Mouse (Mus musculus) midbrain, embryonic 12.5 days (tissue): Measurements from ENCODE around the gene Emilin2. TPM values are rescaled to one million over a fixed set of nuclear protein-coding genes. Genes with fewer than 3 reads are reported as not detected.

Source experiments
- ATAC-seq: fragments of 200-750 bp; cut with Nextera tagmentation; 2 replicates; pipeline ENCODE4 v1.8.0; 2017; ENCODE audit warnings: low read depth, moderate TSS enrichment, moderate library complexity; ENCODE audit not compliant: low FRiP score
- H3K27ac ChIP-seq: fragments of 300-500 bp; sonication (generic); replicated peaks from 2 replicates; pipeline ENCODE4 v1.5.1; 2016; ENCODE audit warnings: mild to moderate bottlenecking
- H3K27me3 ChIP-seq: fragments of 300-500 bp; sonication (generic); 2 replicates; pipeline ENCODE4 v1.6.1; 2016; ENCODE audit warnings: mild to moderate bottlenecking
- H3K36me3 ChIP-seq: fragments of 300-500 bp; sonication (generic); 2 replicates; pipeline ENCODE4 v1.6.1; 2016
- H3K4me1 ChIP-seq: fragments of 300-500 bp; sonication (generic); 2 replicates; pipeline ENCODE4 v1.6.1; 2016
- H3K4me2 ChIP-seq: fragments of 300-500 bp; sonication (generic); replicated peaks from 2 replicates; pipeline ENCODE4 v1.6.1; 2016; ENCODE audit warnings: mild to moderate bottlenecking, moderate library complexity
- H3K4me3 ChIP-seq: fragments of 300-500 bp; sonication (generic); 2 replicates; pipeline ENCODE4 v1.5.1; 2016; ENCODE audit warnings: mild to moderate bottlenecking
- H3K9ac ChIP-seq: fragments of 300-500 bp; sonication (generic); replicated peaks from 2 replicates; pipeline ENCODE4 v1.6.1; 2016; ENCODE audit warnings: mild to moderate bottlenecking, moderate library complexity
- H3K9me3 ChIP-seq: fragments of 300-500 bp; sonication (generic); 2 replicates; pipeline ENCODE4 v1.6.1; 2016; ENCODE audit warnings: mild to moderate bottlenecking
- WGBS: fragments of 180-500 bp; shearing (Covaris S2); methylation state at CpG from one replicate; pipeline ENCODE4 v1.1.7; 2016; 5-methylcytosine and 5-hydroxymethylcytosine counted together
- polyA plus RNA-seq: library from polyadenylated mRNA; unstranded; fragments of >200 nt; fragmentation: Nextera tagmentation; extraction: Ambion mirVana; gene quantifications from 2 replicates; pipeline ENCODE4 v1.2.1, GENCODE M21; 2016

The Emilin2 gene
- polyA plus RNA-seq, 1 experiment from 2014 or later: 9.9 TPM

- no peaks in the 10 kb centered on the region for H3K4me1 ChIP-seq
- H3K27me3 ChIP-seq: no peaks in the 10 kb centered on the region
- H3K4me3 ChIP-seq: no peak overlapping the region
- 89% methylated on average over 6 of the region's 6 CpGs for WGBS
- H3K9ac ChIP-seq: no peak overlapping the region
- H3K9me3 ChIP-seq: no peaks in the 10 kb centered on the region
- no peak overlapping the region for H3K27ac ChIP-seq
- ATAC-seq: no peak
- H3K36me3 ChIP-seq: peaks cover 8% of the 10 kb centered on the region; the same call in 1 of the 2 replicates
- no peak overlapping the region for H3K4me2 ChIP-seq
These were observed 33.9 kb downstream of the Emilin2 start for GRCm38 (mm10) chr17:71277701-71278491.

DNA sequence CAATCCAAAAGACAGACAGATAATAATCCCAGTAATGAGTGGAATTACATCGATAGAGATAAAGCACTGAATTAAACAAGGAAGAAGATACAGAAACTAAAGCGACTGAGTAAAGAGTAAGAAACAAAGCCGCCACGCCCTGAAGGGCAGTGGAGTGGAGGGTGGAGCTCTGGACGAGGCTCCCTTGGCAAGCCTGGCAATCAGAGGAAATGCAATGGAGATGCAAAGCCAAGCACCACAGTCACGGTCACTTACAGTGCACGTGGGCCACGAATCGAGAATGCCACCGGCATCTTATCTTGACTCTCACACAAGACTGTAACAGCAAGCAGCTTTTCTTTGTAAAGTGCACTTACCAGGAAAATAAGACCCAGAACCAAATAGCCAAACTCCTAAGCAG, 35.0 kb downstream of the Emilin2 start:
- H3K4me2 ChIP-seq: no peak overlapping the region

DNA sequence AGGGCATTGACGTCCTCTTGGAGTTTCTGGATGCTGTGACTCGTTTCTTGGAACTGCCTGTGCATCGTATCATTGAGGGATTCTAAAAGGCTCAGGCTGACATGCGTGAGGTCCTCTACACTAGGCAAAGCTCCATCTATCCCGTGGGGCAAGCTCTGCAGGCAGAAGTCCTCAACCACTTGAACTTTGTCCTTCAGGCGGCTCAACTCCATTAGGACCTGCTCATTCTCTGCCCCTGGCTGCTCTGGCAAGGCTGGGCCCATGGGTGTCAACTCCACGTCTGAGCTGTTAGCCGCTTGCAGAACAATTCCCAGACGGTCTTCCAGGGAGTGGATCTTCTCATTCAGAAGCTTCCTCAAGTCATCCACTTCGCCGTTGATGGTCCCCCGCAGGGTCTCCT, 37.9 kb downstream of the Emilin2 start:
- no peak for ATAC-seq
- H3K4me2 ChIP-seq: no peak overlapping the region
- no peaks in the 10 kb centered on the region for H3K27me3 ChIP-seq
- H3K9me3 ChIP-seq: no peaks in the 10 kb centered on the region
- no peaks in the 10 kb centered on the region for H3K4me1 ChIP-seq
- peaks cover 8% of the 10 kb centered on the region; the same call in 1 of the 2 replicates for H3K36me3 ChIP-seq
- H3K4me3 ChIP-seq: no peak overlapping the region
- no peak overlapping the region for H3K9ac ChIP-seq
- WGBS: 94% methylated on average over 12 of the region's 12 CpGs
- no peak overlapping the region for H3K27ac ChIP-seq

More for the DNA sequence above, 35.0 kb downstream of the Emilin2 start:
- Histone ChIP-seq H3K27me3 (no peaks in the 10 kb centered on the region), H3K9ac (no peak overlapping the region), H3K4me1 (no peaks in the 10 kb centered on the region), H3K27ac (no peak overlapping the region), H3K4me3 (no peak overlapping the region), H3K9me3 (no peaks in the 10 kb centered on the region), H3K36me3 (peaks cover 8% of the 10 kb centered on the region; the same call in 1 of the 2 replicates)
- 89% methylated on average over 10 of the region's 10 CpGs for WGBS
- ATAC-seq: no peak

- peaks cover 7% of the 10 kb centered on the region; the same call in 1 of the 2 replicates for H3K4me1 ChIP-seq
- H3K36me3 ChIP-seq: no peaks in the 10 kb centered on the region
- H3K27ac ChIP-seq: no peak overlapping the region
- H3K4me2 ChIP-seq: no peak overlapping the region
- no peak overlapping the region for H3K4me3 ChIP-seq
- no peaks in the 10 kb centered on the region for H3K9me3 ChIP-seq
- no peaks in the 10 kb centered on the region for H3K27me3 ChIP-seq
- H3K9ac ChIP-seq: no peak overlapping the region
- ATAC-seq: no peak
- WGBS: 92% methylated on average over 3 of the region's 3 CpGs
These were observed 43.2 kb downstream of the Emilin2 start for GRCm38 (mm10) chr17:71268599-71268998.

DNA sequence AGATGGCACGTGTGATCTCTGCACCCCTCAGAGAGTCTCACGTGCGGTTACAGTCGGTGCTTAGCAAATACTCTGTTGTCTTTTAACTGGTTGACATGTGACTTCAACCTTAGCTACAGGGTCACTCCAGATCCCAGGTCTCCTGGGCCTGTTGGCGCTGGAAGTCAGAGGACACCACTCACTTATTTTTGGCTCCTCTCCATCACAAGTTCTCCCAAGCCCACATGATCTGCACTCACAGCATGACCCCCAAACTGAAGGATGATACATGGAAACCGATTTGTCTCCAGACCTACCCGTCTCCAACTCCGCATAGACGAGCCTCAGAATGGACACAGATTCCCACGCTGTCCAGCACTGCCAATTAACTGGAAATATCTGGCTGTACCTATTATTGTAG, 43.6 kb downstream of the Emilin2 start:
- Histone ChIP-seq H3K27ac (no peak overlapping the region), H3K36me3 (no peaks in the 10 kb centered on the region), H3K4me2 (no peak overlapping the region), H3K9ac (no peak overlapping the region), H3K27me3 (no peaks in the 10 kb centered on the region), H3K4me1 (peaks cover 7% of the 10 kb centered on the region; the same call in 1 of the 2 replicates), H3K9me3 (no peaks in the 10 kb centered on the region), H3K4me3 (no peak overlapping the region)
- no peak for ATAC-seq
- 87% methylated on average over 10 of the region's 10 CpGs for WGBS

- H3K9me3 ChIP-seq: no peaks in the 10 kb centered on the region
- no peak overlapping the region for H3K27ac ChIP-seq
- no peaks in the 10 kb centered on the region for H3K27me3 ChIP-seq
- H3K9ac ChIP-seq: no peak overlapping the region
- peaks cover 7% of the 10 kb centered on the region; the same call in 1 of the 2 replicates for H3K4me1 ChIP-seq
- WGBS: 87% methylated on average over 8 of the region's 8 CpGs
- H3K36me3 ChIP-seq: no peaks in the 10 kb centered on the region
- H3K4me3 ChIP-seq: no peak overlapping the region
- H3K4me2 ChIP-seq: no peak overlapping the region
- no peak for ATAC-seq
These were observed 44.4 kb downstream of the Emilin2 start for GRCm38 (mm10) chr17:71267374-71267773.

DNA sequence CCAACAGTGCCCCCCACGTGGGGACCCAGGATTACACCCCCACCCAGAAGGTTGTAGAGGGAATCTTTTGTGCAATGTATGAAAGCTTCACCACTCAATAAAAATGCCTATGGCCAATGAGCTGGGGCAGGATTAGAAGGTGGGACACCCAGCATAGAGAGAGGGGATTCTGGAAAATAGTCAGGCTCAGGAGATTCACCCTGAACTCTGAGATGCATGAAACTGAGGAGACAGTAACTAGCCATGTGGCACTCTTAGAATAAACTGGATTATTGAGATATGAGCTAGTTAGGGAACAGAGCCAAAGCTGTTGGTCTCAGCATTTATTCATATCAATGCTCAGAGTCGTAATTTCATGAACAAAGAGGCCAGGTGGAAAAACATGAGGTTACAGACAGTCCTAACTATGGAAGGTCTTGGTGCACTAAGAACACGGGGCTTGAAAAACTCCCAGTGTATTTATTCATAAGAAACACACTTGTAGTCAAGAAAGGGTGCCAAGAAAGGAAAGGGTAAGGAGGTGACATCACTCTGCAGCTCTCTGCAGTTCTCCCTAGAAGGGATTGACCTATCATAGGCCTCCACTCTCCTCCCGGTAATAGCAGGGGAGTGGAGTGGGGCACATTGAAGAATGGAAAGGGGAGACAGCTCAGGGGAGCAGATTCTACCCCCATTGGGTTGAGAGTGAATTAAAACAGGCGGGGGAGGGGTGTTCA, 46.3 kb downstream of the Emilin2 start:
- no peaks in the 10 kb centered on the region for H3K27me3 ChIP-seq
- H3K4me3 ChIP-seq: no peak overlapping the region
- H3K9ac ChIP-seq: no peak overlapping the region
- 81% methylated on average over 5 of the region's 5 CpGs for WGBS
- H3K27ac ChIP-seq: no peak overlapping the region
- H3K4me2 ChIP-seq: no peak overlapping the region
- no peak for ATAC-seq
- H3K36me3 ChIP-seq: no peaks in the 10 kb centered on the region
- no peaks in the 10 kb centered on the region for H3K9me3 ChIP-seq
- H3K4me1 ChIP-seq: peaks cover 7% of the 10 kb centered on the region; the same call in 1 of the 2 replicates

- Histone ChIP-seq H3K9ac (no peak overlapping the region), H3K4me3 (no peak overlapping the region), H3K4me2 (no peak overlapping the region), H3K27me3 (no peaks in the 10 kb centered on the region), H3K4me1 (peaks cover 7% of the 10 kb centered on the region; the same call in 1 of the 2 replicates), H3K9me3 (no peaks in the 10 kb centered on the region), H3K27ac (no peak overlapping the region), H3K36me3 (no peaks in the 10 kb centered on the region)
- 78% methylated on average over 4 of the region's 4 CpGs for WGBS
- no peak for ATAC-seq
These were observed 47.0 kb downstream of the Emilin2 start for GRCm38 (mm10) chr17:71264739-71265138.

- Histone ChIP-seq H3K36me3 (no peaks in the 10 kb centered on the region), H3K27ac (no peak overlapping the region), H3K4me3 (no peak overlapping the region), H3K27me3 (no peaks in the 10 kb centered on the region), H3K4me1 (peaks cover 7% of the 10 kb centered on the region; the same call in 1 of the 2 replicates), H3K4me2 (no peak overlapping the region), H3K9ac (no peak overlapping the region), H3K9me3 (no peaks in the 10 kb centered on the region)
- ATAC-seq: no peak
- WGBS: 82% methylated on average over 6 of the region's 6 CpGs
These were observed 48.6 kb downstream of the Emilin2 start for GRCm38 (mm10) chr17:71263136-71263535.

GRCm38 (mm10) chr17:71260658-71261057, 51.1 kb downstream of the Emilin2 start:
- WGBS: 39% methylated on average over 3 of the region's 3 CpGs
- no peak overlapping the region for H3K9ac ChIP-seq
- H3K4me2 ChIP-seq: no peak overlapping the region
- no peaks in the 10 kb centered on the region for H3K36me3 ChIP-seq
- no peak overlapping the region for H3K4me3 ChIP-seq
- no peaks in the 10 kb centered on the region for H3K27me3 ChIP-seq
- peaks cover under 1% of the 10 kb centered on the region; the same call in 1 of the 2 replicates for H3K4me1 ChIP-seq
- H3K27ac ChIP-seq: no peak overlapping the region
- no peak for ATAC-seq
- H3K9me3 ChIP-seq: no peaks in the 10 kb centered on the region

DNA sequence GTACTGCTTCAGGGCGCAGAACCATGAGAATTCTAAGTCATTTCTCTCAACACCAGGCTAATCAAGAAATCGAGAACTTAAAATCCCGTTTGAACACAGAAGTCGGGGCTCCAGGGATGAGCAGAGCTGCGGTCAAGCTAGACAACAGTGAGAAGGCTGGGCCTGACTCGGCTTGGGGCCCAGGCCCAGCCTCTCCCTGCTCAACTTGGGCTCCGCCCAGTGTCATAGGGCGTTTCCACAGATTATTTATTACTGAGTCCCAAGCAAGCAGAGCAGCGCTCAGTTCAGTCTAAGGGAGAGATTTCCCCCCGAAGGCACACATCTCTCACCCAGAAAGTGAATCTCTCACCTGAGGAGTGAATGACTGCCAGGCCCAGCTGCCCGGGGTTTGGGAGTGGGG, 52.1 kb downstream of the Emilin2 start:
- Histone ChIP-seq H3K36me3 (no peaks in the 10 kb centered on the region), H3K9ac (no peak overlapping the region), H3K27ac (no peak overlapping the region), H3K4me3 (no peak overlapping the region), H3K4me2 (no peak overlapping the region), H3K27me3 (no peaks in the 10 kb centered on the region), H3K9me3 (no peaks in the 10 kb centered on the region), H3K4me1 (no peaks in the 10 kb centered on the region)
- 82% methylated on average over 11 of the region's 11 CpGs for WGBS
- ATAC-seq: no peak

- H3K27me3 ChIP-seq: no peaks in the 10 kb centered on the region
- 92% methylated on average over 13 of the region's 13 CpGs for WGBS
- no peak overlapping the region for H3K27ac ChIP-seq
- no peak overlapping the region for H3K4me3 ChIP-seq
- H3K4me1 ChIP-seq: no peaks in the 10 kb centered on the region
- H3K9ac ChIP-seq: no peak overlapping the region
- no peak for ATAC-seq
- no peak overlapping the region for H3K4me2 ChIP-seq
- H3K9me3 ChIP-seq: no peaks in the 10 kb centered on the region
- no peaks in the 10 kb centered on the region for H3K36me3 ChIP-seq
These were observed 54.8 kb downstream of the Emilin2 start for GRCm38 (mm10) chr17:71256806-71257536.
